Mouse (Mus musculus): Measurements from ENCODE around the gene Cenpi. TPM values are rescaled to one million over a fixed set of nuclear protein-coding genes. Genes with fewer than 3 reads are reported as not detected.

Gene Cenpi
- polyA plus RNA-seq, 1 experiment from 2014 or later = 34.2 TPM

GRCm38 (mm10) chrX:134333280-134333679 is 25.4 kb downstream of the Cenpi start:
- Histone ChIP-seq H3K9me3 (ENCODE audit: control insufficient read depth, low read length) (no peaks in the 10 kb centered on the region), H3K36me3 (ENCODE audit: control insufficient read depth, insufficient read depth, low read length) (no peaks in the 10 kb centered on the region), H3K4me1 (replicated peaks; ENCODE audit: control insufficient read depth, insufficient read depth, low read length) (no peaks in the 10 kb centered on the region), H3K27ac (ENCODE audit: low read depth, low read length) (no peak overlapping the region), H3K4me3 (ENCODE audit: low read depth, low read length) (no peak overlapping the region), H3K9ac (ENCODE audit: low read length) (no peak overlapping the region), H3K4me2 (ENCODE audit: low read depth, low read length, severe bottlenecking) (no peak overlapping the region), H3K27me3 (ENCODE audit: control insufficient read depth, insufficient read depth, low read length) (no peaks in the 10 kb centered on the region)
- DNase-seq (ENCODE audit: low spot score) = no peak
- 94% methylated on average over 2 of the region's 2 CpGs for WGBS
- ATAC-seq (replicated peaks; ENCODE audit: low FRiP score) = no peak

- 75% methylated on average over 2 of the region's 2 CpGs for WGBS
- Histone ChIP-seq H3K27ac (ENCODE audit: low read depth, low read length) (no peak overlapping the region), H3K9ac (ENCODE audit: low read length) (no peak overlapping the region), H3K4me2 (ENCODE audit: low read depth, low read length, severe bottlenecking) (no peak overlapping the region), H3K4me1 (replicated peaks; ENCODE audit: control insufficient read depth, insufficient read depth, low read length) (no peaks in the 10 kb centered on the region), H3K36me3 (ENCODE audit: control insufficient read depth, insufficient read depth, low read length) (no peaks in the 10 kb centered on the region), H3K27me3 (ENCODE audit: control insufficient read depth, insufficient read depth, low read length) (no peaks in the 10 kb centered on the region), H3K9me3 (ENCODE audit: control insufficient read depth, low read length) (no peaks in the 10 kb centered on the region), H3K4me3 (ENCODE audit: low read depth, low read length) (no peak overlapping the region)
- DNase-seq (ENCODE audit: low spot score) (no peak), ATAC-seq (replicated peaks; ENCODE audit: low FRiP score) (no peak)
These were observed 34.9 kb downstream of the Cenpi start for GRCm38 (mm10) chrX:134342735-134343134.

- H3K27me3 ChIP-seq (ENCODE audit: control insufficient read depth, insufficient read depth, low read length) = no peaks in the 10 kb centered on the region
- H3K4me3 ChIP-seq (ENCODE audit: low read depth, low read length) = no peak overlapping the region
- 89% methylated on average over 6 of the region's 6 CpGs for WGBS
- no peaks in the 10 kb centered on the region for H3K9me3 ChIP-seq (ENCODE audit: control insufficient read depth, low read length)
- H3K4me2 ChIP-seq (ENCODE audit: low read depth, low read length, severe bottlenecking) = no peak overlapping the region
- no peak overlapping the region for H3K27ac ChIP-seq (ENCODE audit: low read depth, low read length)
- DNase-seq (ENCODE audit: low spot score) (no peak), ATAC-seq (replicated peaks; ENCODE audit: low FRiP score) (no peak)
- H3K9ac ChIP-seq (ENCODE audit: low read length) = no peak overlapping the region
- H3K36me3 ChIP-seq (ENCODE audit: control insufficient read depth, insufficient read depth, low read length) = no peaks in the 10 kb centered on the region
- H3K4me1 ChIP-seq (replicated peaks; ENCODE audit: control insufficient read depth, insufficient read depth, low read length) = no peaks in the 10 kb centered on the region
These were observed 42.3 kb downstream of the Cenpi start for GRCm38 (mm10) chrX:134350205-134350604.

- ATAC-seq (replicated peaks; ENCODE audit: low FRiP score) (no peak), DNase-seq (ENCODE audit: low spot score) (no peak)
- Histone ChIP-seq H3K4me1 (replicated peaks; ENCODE audit: control insufficient read depth, insufficient read depth, low read length) (no peaks in the 10 kb centered on the region), H3K9me3 (ENCODE audit: control insufficient read depth, low read length) (no peaks in the 10 kb centered on the region), H3K36me3 (ENCODE audit: control insufficient read depth, insufficient read depth, low read length) (no peaks in the 10 kb centered on the region), H3K27ac (ENCODE audit: low read depth, low read length) (no peak overlapping the region), H3K9ac (ENCODE audit: low read length) (no peak overlapping the region), H3K4me2 (ENCODE audit: low read depth, low read length, severe bottlenecking) (no peak overlapping the region), H3K27me3 (ENCODE audit: control insufficient read depth, insufficient read depth, low read length) (no peaks in the 10 kb centered on the region), H3K4me3 (ENCODE audit: low read depth, low read length) (no peak overlapping the region)
These were observed 46.0 kb downstream of the Cenpi start for GRCm38 (mm10) chrX:134353848-134354247.

DNA sequence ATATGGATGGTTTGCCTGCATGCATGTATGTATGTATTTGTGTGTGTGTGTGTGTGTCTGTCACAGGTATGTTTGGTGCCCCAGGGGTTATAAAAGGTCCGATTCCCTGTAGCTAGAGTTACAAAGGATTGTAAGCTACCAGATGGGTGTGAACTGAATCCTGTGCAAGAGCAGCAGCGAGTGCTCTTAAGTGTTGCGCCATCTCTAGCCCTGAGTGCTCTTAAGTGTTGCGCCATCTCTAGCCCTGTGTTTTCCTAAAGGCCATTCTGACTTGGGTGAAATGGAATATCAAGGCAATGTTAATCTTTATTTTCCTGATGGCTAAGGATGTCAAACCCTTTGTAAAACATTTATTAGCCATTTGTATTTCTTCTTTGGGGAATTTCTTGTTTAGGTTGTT is 51.5 kb downstream of the Cenpi start:
- H3K27ac ChIP-seq (ENCODE audit: low read depth, low read length) = no peak overlapping the region
- H3K9me3 ChIP-seq (ENCODE audit: control insufficient read depth, low read length) = no peaks in the 10 kb centered on the region
- H3K4me1 ChIP-seq (replicated peaks; ENCODE audit: control insufficient read depth, insufficient read depth, low read length) = no peaks in the 10 kb centered on the region
- H3K4me2 ChIP-seq (ENCODE audit: low read depth, low read length, severe bottlenecking) = no peak overlapping the region
- ATAC-seq (replicated peaks; ENCODE audit: low FRiP score) = no peak
- DNase-seq (ENCODE audit: low spot score) = no peak
- H3K36me3 ChIP-seq (ENCODE audit: control insufficient read depth, insufficient read depth, low read length) = no peaks in the 10 kb centered on the region
- no peak overlapping the region for H3K9ac ChIP-seq (ENCODE audit: low read length)
- H3K27me3 ChIP-seq (ENCODE audit: control insufficient read depth, insufficient read depth, low read length) = no peaks in the 10 kb centered on the region
- 87% methylated on average over 4 of the region's 4 CpGs for WGBS
- H3K4me3 ChIP-seq (ENCODE audit: low read depth, low read length) = no peak overlapping the region

DNA sequence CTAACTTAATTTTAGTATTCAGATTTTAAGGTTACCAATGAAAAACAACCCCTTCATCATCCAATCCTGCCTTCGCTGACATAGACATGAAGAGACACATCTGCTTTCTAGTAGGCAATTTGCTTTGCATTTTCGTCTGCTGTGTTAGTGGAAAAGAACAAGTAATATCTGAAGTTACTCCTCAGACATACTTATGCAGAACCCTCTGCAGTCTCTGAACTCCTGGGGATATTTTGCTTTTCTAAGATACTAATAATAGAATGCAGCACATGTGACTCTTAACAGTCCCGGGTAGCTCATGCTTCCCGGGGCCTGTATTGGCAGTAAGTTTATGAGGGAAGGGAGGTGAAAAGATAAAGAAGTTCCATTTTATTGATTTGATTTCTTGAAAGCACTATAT is 54.3 kb downstream of the Cenpi start:
- ATAC-seq (replicated peaks; ENCODE audit: low FRiP score) (no peak), DNase-seq (ENCODE audit: low spot score) (no peak)
- H3K27me3 ChIP-seq (ENCODE audit: control insufficient read depth, insufficient read depth, low read length) = no peaks in the 10 kb centered on the region
- H3K4me2 ChIP-seq (ENCODE audit: low read depth, low read length, severe bottlenecking) = no peak overlapping the region
- H3K9me3 ChIP-seq (ENCODE audit: control insufficient read depth, low read length) = no peaks in the 10 kb centered on the region
- H3K4me1 ChIP-seq (replicated peaks; ENCODE audit: control insufficient read depth, insufficient read depth, low read length) = no peaks in the 10 kb centered on the region
- H3K9ac ChIP-seq (ENCODE audit: low read length) = no peak overlapping the region
- 97% methylated on average over 4 of the region's 4 CpGs for WGBS
- no peaks in the 10 kb centered on the region for H3K36me3 ChIP-seq (ENCODE audit: control insufficient read depth, insufficient read depth, low read length)
- H3K4me3 ChIP-seq (ENCODE audit: low read depth, low read length) = no peak overlapping the region
- no peak overlapping the region for H3K27ac ChIP-seq (ENCODE audit: low read depth, low read length)

DNA sequence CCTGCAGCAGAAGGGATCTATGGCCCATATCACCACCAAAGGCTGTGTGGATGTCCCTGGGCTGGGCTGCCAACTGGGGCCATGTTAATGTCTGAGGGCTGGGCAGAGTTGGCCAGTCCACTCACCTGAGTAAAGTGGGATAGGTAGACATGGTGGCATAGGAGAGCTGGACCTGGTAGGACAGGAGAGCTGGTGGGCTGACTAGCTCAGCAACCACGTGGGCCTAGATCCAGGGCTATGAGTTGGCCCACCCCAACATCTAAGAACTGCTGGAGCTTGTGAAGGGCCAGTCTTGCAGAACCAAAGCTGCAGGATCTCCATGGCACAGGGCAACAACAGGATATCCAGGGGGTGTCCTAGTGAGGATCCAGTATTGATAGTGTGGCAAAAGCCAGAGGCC is 57.5 kb downstream of the Cenpi start:
- H3K27ac ChIP-seq (ENCODE audit: low read depth, low read length) = no peak overlapping the region
- WGBS = 81% methylated on average over 1 of the region's 1 CpGs
- H3K4me1 ChIP-seq (replicated peaks; ENCODE audit: control insufficient read depth, insufficient read depth, low read length) = no peaks in the 10 kb centered on the region
- DNase-seq (ENCODE audit: low spot score) = no peak
- ATAC-seq (replicated peaks; ENCODE audit: low FRiP score) = no peak
- no peaks in the 10 kb centered on the region for H3K27me3 ChIP-seq (ENCODE audit: control insufficient read depth, insufficient read depth, low read length)
- no peak overlapping the region for H3K4me3 ChIP-seq (ENCODE audit: low read depth, low read length)
- H3K9ac ChIP-seq (ENCODE audit: low read length) = no peak overlapping the region
- H3K4me2 ChIP-seq (ENCODE audit: low read depth, low read length, severe bottlenecking) = no peak overlapping the region
- no peaks in the 10 kb centered on the region for H3K9me3 ChIP-seq (ENCODE audit: control insufficient read depth, low read length)
- no peaks in the 10 kb centered on the region for H3K36me3 ChIP-seq (ENCODE audit: control insufficient read depth, insufficient read depth, low read length)

GRCm38 (mm10) chrX:134366547-134366946 is 58.7 kb downstream of the Cenpi start:
- Histone ChIP-seq H3K4me2 (ENCODE audit: low read depth, low read length, severe bottlenecking) (no peak overlapping the region), H3K9me3 (ENCODE audit: control insufficient read depth, low read length) (no peaks in the 10 kb centered on the region), H3K9ac (ENCODE audit: low read length) (no peak overlapping the region), H3K36me3 (ENCODE audit: control insufficient read depth, insufficient read depth, low read length) (no peaks in the 10 kb centered on the region), H3K27ac (ENCODE audit: low read depth, low read length) (no peak overlapping the region), H3K4me1 (replicated peaks; ENCODE audit: control insufficient read depth, insufficient read depth, low read length) (no peaks in the 10 kb centered on the region), H3K4me3 (ENCODE audit: low read depth, low read length) (no peak overlapping the region), H3K27me3 (ENCODE audit: control insufficient read depth, insufficient read depth, low read length) (no peaks in the 10 kb centered on the region)
- 87% methylated on average over 3 of the region's 3 CpGs for WGBS
- DNase-seq (ENCODE audit: low spot score) (no peak), ATAC-seq (replicated peaks; ENCODE audit: low FRiP score) (no peak)

GRCm38 (mm10) chrX:134371279-134371678 is 63.4 kb downstream of the Cenpi start:
- H3K9me3 ChIP-seq (ENCODE audit: control insufficient read depth, low read length) = no peaks in the 10 kb centered on the region
- H3K27ac ChIP-seq (ENCODE audit: low read depth, low read length) = no peak overlapping the region
- DNase-seq (ENCODE audit: low spot score) (no peak), ATAC-seq (replicated peaks; ENCODE audit: low FRiP score) (no peak)
- WGBS = 13% methylated on average over 2 of the region's 2 CpGs
- H3K4me1 ChIP-seq (replicated peaks; ENCODE audit: control insufficient read depth, insufficient read depth, low read length) = no peaks in the 10 kb centered on the region
- no peak overlapping the region for H3K4me3 ChIP-seq (ENCODE audit: low read depth, low read length)
- no peak overlapping the region for H3K9ac ChIP-seq (ENCODE audit: low read length)
- H3K4me2 ChIP-seq (ENCODE audit: low read depth, low read length, severe bottlenecking) = no peak overlapping the region
- H3K36me3 ChIP-seq (ENCODE audit: control insufficient read depth, insufficient read depth, low read length) = no peaks in the 10 kb centered on the region
- H3K27me3 ChIP-seq (ENCODE audit: control insufficient read depth, insufficient read depth, low read length) = no peaks in the 10 kb centered on the region
